Mouse (Mus musculus) CH12F3 (cell line): ENCODE results near the gene Piwil1.
"Not testable (repeated sequence)": the region's sequence is repeated elsewhere in the genome, so short reads cannot be mapped to it uniquely, and the experiment has no call there.

Source experiments
- in situ Hi-C: fragments of 300-500 bp; cut with MboI; formaldehyde crosslinking; loops from 2 replicates; pipeline ENCODE4 v1.14.3; 2020; ENCODE audit warnings: low sequenced_read_pairs

The Piwil1 gene

GRCm38 (mm10) chr5:128708929-128709328, 6.6 kb downstream of the Piwil1 start:
- in situ Hi-C loops = no loop called here

GRCm38 (mm10) chr5:128710596-128710995, 8.3 kb downstream of the Piwil1 start:
- in situ Hi-C loops = no loop called here

- in situ Hi-C loops = no loop called here
Measured at GRCm38 (mm10) chr5:128711847-128712246, 9.5 kb downstream of the Piwil1 start.

- in situ Hi-C loops = no loop called here
Measured at GRCm38 (mm10) chr5:128715171-128715570, 12.8 kb downstream of the Piwil1 start.

GRCm38 (mm10) chr5:128720461-128720860, 18.1 kb downstream of the Piwil1 start:
- in situ Hi-C loops = not testable (repeated sequence)

GRCm38 (mm10) chr5:128729341-128729740, 27.0 kb downstream of the Piwil1 start:
- in situ Hi-C loops = no loop called here

- in situ Hi-C loops = no loop called here
Measured at GRCm38 (mm10) chr5:128730634-128731033, 28.3 kb downstream of the Piwil1 start.

- in situ Hi-C loops = no loop called here
Measured at GRCm38 (mm10) chr5:128732416-128733014, 30.2 kb downstream of the Piwil1 start.

GRCm38 (mm10) chr5:128733955-128734354, 31.6 kb downstream of the Piwil1 start:
- in situ Hi-C loops = no loop called here

- in situ Hi-C loops = no loop called here
Measured at GRCm38 (mm10) chr5:128735921-128736320, 33.6 kb downstream of the Piwil1 start.

- in situ Hi-C loops = no loop called here
Measured at GRCm38 (mm10) chr5:128739168-128739837, 37.0 kb downstream of the Piwil1 start.

GRCm38 (mm10) chr5:128739838-128740171, 37.5 kb downstream of the Piwil1 start:
- in situ Hi-C loops = no loop called here

- in situ Hi-C loops = no loop called here
Measured at GRCm38 (mm10) chr5:128744351-128744750, 42.0 kb downstream of the Piwil1 start.

- in situ Hi-C loops = no loop called here
Measured at GRCm38 (mm10) chr5:128745206-128745605, 42.9 kb downstream of the Piwil1 start.

- in situ Hi-C loops = no loop called here
Measured at GRCm38 (mm10) chr5:128746261-128746660, 43.9 kb downstream of the Piwil1 start.

- in situ Hi-C loops = no loop called here
Measured at GRCm38 (mm10) chr5:128761118-128761517, 58.8 kb downstream of the Piwil1 start.

- in situ Hi-C loops = no loop called here
Measured at GRCm38 (mm10) chr5:128769026-128769631, 66.8 kb downstream of the Piwil1 start.

GRCm38 (mm10) chr5:128776386-128776785, 74.1 kb downstream of the Piwil1 start:
- in situ Hi-C loops = no loop called here

GRCm38 (mm10) chr5:128781621-128782020, 79.3 kb downstream of the Piwil1 start:
- in situ Hi-C loops = no loop called here

GRCm38 (mm10) chr5:128800592-128800991, 98.3 kb downstream of the Piwil1 start:
- in situ Hi-C loops = no loop called here
